Mouse (Mus musculus): ENCODE data around the gene Gpr84. TPM values are rescaled to one million over a fixed set of nuclear protein-coding genes. Genes with fewer than 3 reads are reported as not detected.

The Gpr84 gene
- polyA plus RNA-seq, 1 experiment from 2014 or later = not detected

GRCm38 (mm10) chr15:103293375-103293774 is 17.0 kb downstream of the Gpr84 start:
- DNase-seq (ENCODE audit: low read depth, low spot score) (no peak), ATAC-seq (no peak)
- in situ Hi-C loops (cut with MboI; ENCODE audit: low pct_unique_long_range_greater_than_20kb) = no loop called here
- CTCF ChIA-PET = interaction anchor here (0.9 to 2.1 kb wide), 10 partner anchors 9 to 110 kb away, joined by 3 to 17 read pairs (median 4); no protein-coding TSS in a partner anchor
- TF ChIP-seq CTCF (IDR thresholded peaks at IDR 0.05) = no peak
- H3K27me3 ChIP-seq = no peaks in the 10 kb centered on the region
- POLR2A ChIA-PET = interaction anchor here (1.2 kb wide), 1 partner anchor 12 kb away, joined by 3 read pairs; no protein-coding TSS in a partner anchor

- no peaks in the 10 kb centered on the region for H3K27me3 ChIP-seq
- no peak for TF ChIP-seq CTCF (IDR thresholded peaks at IDR 0.05)
- ChIA-PET CTCF (interaction anchor here (0.9 to 2.1 kb wide), 10 partner anchors 9 to 110 kb away, joined by 3 to 17 read pairs (median 4); no protein-coding TSS in a partner anchor), POLR2A (interaction anchor here (1.2 kb wide), 1 partner anchor 12 kb away, joined by 3 read pairs; no protein-coding TSS in a partner anchor)
- no peak for ATAC-seq
- peak; percentile 61 for DNase-seq (ENCODE audit: low read depth, low spot score)
- in situ Hi-C loops (cut with MboI; ENCODE audit: low pct_unique_long_range_greater_than_20kb) = no loop called here
Measured at GRCm38 (mm10) chr15:103292673-103293345, 17.6 kb downstream of the Gpr84 start.

- H3K27me3 ChIP-seq = no peaks in the 10 kb centered on the region
- DNase-seq (ENCODE audit: low read depth, low spot score) = no peak
- CTCF ChIA-PET = interaction anchor here (1.2 to 4.0 kb wide), 4 partner anchors 10 to 49 kb away, joined by 3 to 25 read pairs (median 7); partner anchors contain the start of gene Zfp385a
- ATAC-seq = no peak
- POLR2A ChIA-PET = interaction anchor here (3.2 kb wide), 1 partner anchor 14 kb away, joined by 11 read pairs; no protein-coding TSS in a partner anchor
- no peak for TF ChIP-seq CTCF (IDR thresholded peaks at IDR 0.05)
- in situ Hi-C loops (cut with MboI; ENCODE audit: low pct_unique_long_range_greater_than_20kb) = no loop called here
Measured at GRCm38 (mm10) chr15:103290843-103291242, 19.6 kb downstream of the Gpr84 start.

GRCm38 (mm10) chr15:103290417-103290816 is 20.0 kb downstream of the Gpr84 start:
- TF ChIP-seq CTCF (IDR thresholded peaks at IDR 0.05) = no peak
- in situ Hi-C loops (cut with MboI; ENCODE audit: low pct_unique_long_range_greater_than_20kb) = no loop called here
- ChIA-PET POLR2A (interaction anchor here (0.6 to 3.2 kb wide), 2 partner anchors 15 to 17 kb away, joined by 4 to 11 read pairs; no protein-coding TSS in a partner anchor), CTCF (interaction anchor here (1.2 to 4.0 kb wide), 4 partner anchors 10 to 50 kb away, joined by 3 to 25 read pairs (median 7); partner anchors contain the start of gene Zfp385a)
- ATAC-seq (no peak), DNase-seq (ENCODE audit: low read depth, low spot score) (no peak)
- H3K27me3 ChIP-seq = no peaks in the 10 kb centered on the region

GRCm38 (mm10) chr15:103289600-103289999 is 20.8 kb downstream of the Gpr84 start:
- ATAC-seq (no peak), DNase-seq (ENCODE audit: low read depth, low spot score) (no peak)
- CTCF ChIA-PET = interaction anchor here (1.5 to 4.0 kb wide), 3 partner anchors 9 to 34 kb away, joined by 3 to 25 read pairs (median 11); no protein-coding TSS in a partner anchor
- TF ChIP-seq CTCF (IDR thresholded peaks at IDR 0.05) = no peak
- in situ Hi-C loops (cut with MboI; ENCODE audit: low pct_unique_long_range_greater_than_20kb) = no loop called here
- H3K27me3 ChIP-seq = no peaks in the 10 kb centered on the region
- POLR2A ChIA-PET = interaction anchor here (0.6 to 3.2 kb wide), 2 partner anchors 16 to 1074 kb away, joined by 3 to 11 read pairs; no protein-coding TSS in a partner anchor

- in situ Hi-C loops (cut with MboI; ENCODE audit: low pct_unique_long_range_greater_than_20kb) = no loop called here
- DNase-seq (ENCODE audit: low read depth, low spot score) = no peak
- ATAC-seq = no peak
Measured at GRCm38 (mm10) chr15:103285778-103286417, 24.5 kb downstream of the Gpr84 start.

GRCm38 (mm10) chr15:103284647-103285046 is 25.8 kb downstream of the Gpr84 start:
- ChIA-PET CTCF (interaction anchor here (0.7 to 7.9 kb wide), 22 partner anchors 8 to 542 kb away, joined by 3 to 116 read pairs (median 4); partner anchors contain the start of genes Copz1 and Gpr84), POLR2A (interaction anchor here (0.5 to 2.1 kb wide), 2 partner anchors 20 to 23 kb away, joined by 3 to 5 read pairs; no protein-coding TSS in a partner anchor)
- no peak for DNase-seq (ENCODE audit: low read depth, low spot score)
- H3K27me3 ChIP-seq = no peaks in the 10 kb centered on the region
- no peak for ATAC-seq
- peak; percentile 6 for TF ChIP-seq CTCF (IDR thresholded peaks at IDR 0.05)
- in situ Hi-C loops (cut with MboI; ENCODE audit: low pct_unique_long_range_greater_than_20kb) = no loop called here

More at GRCm38 (mm10) chr15:103285778-103286417, 24.5 kb downstream of the Gpr84 start:
- no peaks in the 10 kb centered on the region for H3K27me3 ChIP-seq
- no peak for TF ChIP-seq CTCF (IDR thresholded peaks at IDR 0.05)
- POLR2A ChIA-PET = interaction anchor here (1.0 to 2.1 kb wide), 4 partner anchors 19 to 78 kb away, joined by 3 to 6 read pairs (median 5); no protein-coding TSS in a partner anchor
- CTCF ChIA-PET = interaction anchor here (0.9 to 7.9 kb wide), 9 partner anchors 13 to 543 kb away, joined by 3 to 116 read pairs (median 4); partner anchors contain the start of genes Copz1 and Gpr84

- CTCF ChIA-PET = interaction anchor here (0.7 to 7.9 kb wide), 22 partner anchors 9 to 542 kb away, joined by 3 to 116 read pairs (median 4); partner anchors contain the start of genes Copz1 and Gpr84
- in situ Hi-C loops (cut with MboI; ENCODE audit: low pct_unique_long_range_greater_than_20kb) = no loop called here
- ATAC-seq = no peak
- TF ChIP-seq CTCF (IDR thresholded peaks at IDR 0.05) = peak; percentile 82
- POLR2A ChIA-PET = no interaction called here
- no peaks in the 10 kb centered on the region for H3K27me3 ChIP-seq
- no peak for DNase-seq (ENCODE audit: low read depth, low spot score)
Measured at GRCm38 (mm10) chr15:103284066-103284465, 26.3 kb downstream of the Gpr84 start.

GRCm38 (mm10) chr15:103281465-103282205 is 28.8 kb downstream of the Gpr84 start:
- DNase-seq (ENCODE audit: low read depth, low spot score) (no peak), ATAC-seq (no peak)
- ChIA-PET POLR2A (no interaction called here), CTCF (interaction anchor here (0.7 to 7.9 kb wide), 16 partner anchors 9 to 104 kb away, joined by 3 to 116 read pairs (median 5); partner anchors contain the start of genes Copz1 and Gpr84)
- no peaks in the 10 kb centered on the region for H3K27me3 ChIP-seq
- in situ Hi-C loops (cut with MboI; ENCODE audit: low pct_unique_long_range_greater_than_20kb) = no loop called here
- TF ChIP-seq CTCF (IDR thresholded peaks at IDR 0.05) = no peak

All from Patski (cell line).